1 mouse cellular context compared by ENCODE assay signal in genomic region chr5:144984839-144985238, GRCm38 (mm10).
TF ChIP-seq lines count a peak whose summit lies in the region.

No protein-coding gene starts in this region.

TF ChIP-seq in MEL, 35 proteins besides CTCF, POLR2A, EP300 and RAD21 (continued from another document):
- TF ChIP-seq UBTF (IDR thresholded peaks at IDR 0.05; ENCODE audit: borderline replicate concordance, insufficient read depth, low read depth, low read length) (no peak), ZC3H11A (IDR thresholded peaks at IDR 0.05; ENCODE audit: low read depth, low read length) (no peak), NELFE (IDR thresholded peaks at IDR 0.05; ENCODE audit: low read depth, low read length) (no peak), USF2 (IDR thresholded peaks at IDR 0.05; ENCODE audit: borderline replicate concordance in 1 of 2, insufficient read depth in 1 of 2, low read depth in 1 of 2, low read length in 2 of 2) (no peak), ZKSCAN1 (IDR thresholded peaks at IDR 0.05; ENCODE audit: low read depth, low read length) (no peak), JUND (IDR thresholded peaks at IDR 0.05; ENCODE audit: low read depth, low read length) (no peak), SMC3 (IDR thresholded peaks at IDR 0.05; ENCODE audit: low read depth, low read length) (no peak), ZMIZ1 (IDR thresholded peaks at IDR 0.05; ENCODE audit: low read depth, low read length) (no peak), MYC (IDR thresholded peaks at IDR 0.05; ENCODE audit: low read depth, low read length) (no peak), BHLHE40 (IDR thresholded peaks at IDR 0.05; ENCODE audit: borderline replicate concordance, low read depth, low read length) (no peak)
